8 mouse cellular contexts compared by ENCODE assay signal in the genomic region with DNA sequence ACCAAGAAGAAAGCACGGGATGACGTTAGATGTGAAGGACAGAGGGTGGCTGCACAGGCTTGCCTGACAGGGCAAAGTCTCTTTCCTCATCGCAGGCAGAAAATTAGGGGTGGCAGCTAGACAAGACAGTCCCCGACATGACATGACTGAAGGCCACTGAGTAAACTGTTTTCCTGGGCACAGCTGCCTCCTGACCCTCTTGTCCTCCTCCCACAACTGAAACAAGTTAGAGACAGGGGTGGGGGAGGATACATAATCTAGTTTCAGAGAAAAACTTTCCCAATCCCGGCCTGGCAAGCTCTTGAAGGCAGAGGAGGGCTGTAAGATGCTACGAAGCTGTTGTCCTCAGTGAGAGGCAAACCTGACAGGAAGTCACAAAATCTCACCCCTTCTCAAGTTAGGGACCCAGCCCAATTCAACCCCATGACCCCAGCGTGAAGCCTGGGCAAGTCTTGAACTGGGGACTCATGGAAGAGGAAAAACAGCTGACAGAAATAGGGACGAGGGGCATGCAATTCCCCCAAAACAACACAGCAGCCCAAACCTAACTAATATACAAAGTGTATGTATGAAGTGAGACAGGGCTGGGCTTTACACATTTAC. TPM values are rescaled to one million over a fixed set of nuclear protein-coding genes. Genes with fewer than 3 reads are reported as not detected.
DNase-seq lines count a peak whose midpoint lies in the region; TF ChIP-seq lines count a peak whose summit lies in the region.

No protein-coding gene starts in this region.

- intact Hi-C loops in left cerebral cortex, postnatal 10 days (cut with DNase I) = no loop called here

- peak; percentile 38 to 47 for DNase-seq in cerebellum, adult 2 months
- no peak for DNase-seq in cerebellum, postnatal 10 days
- DNase-seq in hindbrain, embryonic 10.5 days (ENCODE audit: low spot score) = no peak
- peak; percentile 68 for DNase-seq in lung, postnatal 10 days
- DNase-seq in left cerebral cortex, postnatal 10 days (ENCODE audit: extremely low spot score in 1 of 2, low spot score in 2 of 2) = no peak
- no peak for DNase-seq in layer of hippocampus, postnatal 25 days (ENCODE audit: extremely low spot score in 1 of 2, low spot score in 1 of 2)
- DNase-seq in kidney, postnatal 10 days = no peak

- peak overlapping the region; percentile 69 for H3K4me3 ChIP-seq in cerebellum, adult 2 months (replicated peaks; ENCODE audit: insufficient read depth, low read depth, low read length)
- H3K4me3 ChIP-seq in E14TG2a.4 (replicated peaks; ENCODE audit: low read length) = peak overlapping the region; percentile 67; the same call in 1 of the 2 replicates
- H3K4me3 ChIP-seq in hindbrain, embryonic 10.5 days = peak overlapping the region; percentile 82

- no peaks in the 10 kb centered on the region for H3K9me3 ChIP-seq in E14TG2a.4 (ENCODE audit: low read length)
- H3K9me3 ChIP-seq in hindbrain, embryonic 10.5 days = no peaks in the 10 kb centered on the region

- 6% methylated on average over 8 of the region's 8 CpGs for WGBS in cerebellum, adult 2 months
- 30% methylated on average over 8 of the region's 8 CpGs for WGBS in hindbrain, embryonic 10.5 days

- TF ChIP-seq CTCF in cerebellum, adult 2 months (IDR thresholded peaks at IDR 0.05; ENCODE audit: borderline replicate concordance, insufficient read depth, low read depth, low read length) = no peak
- TF ChIP-seq CTCF in E14TG2a.4 (conservative IDR thresholded peaks at IDR 0.05; ENCODE audit: low read length) = no peak

- H3K36me3 ChIP-seq in E14TG2a.4 (ENCODE audit: insufficient read depth, low read length) = peaks cover 4% of the 10 kb centered on the region
- H3K36me3 ChIP-seq in hindbrain, embryonic 10.5 days = peaks cover 9% of the 10 kb centered on the region; the same call in 1 of the 2 replicates

- no peak for TF ChIP-seq POLR2A in cerebellum, adult 2 months (IDR thresholded peaks at IDR 0.05; ENCODE audit: borderline replicate concordance, insufficient read depth, low read length)

- H3K4me1 ChIP-seq in cerebellum, adult 2 months (ENCODE audit: control insufficient read depth, insufficient read depth, low read length) = peaks cover 34% of the 10 kb centered on the region
- peaks cover 73% of the 10 kb centered on the region for H3K4me1 ChIP-seq in E14TG2a.4 (replicated peaks; ENCODE audit: low read depth, low read length)
- peaks cover 84% of the 10 kb centered on the region for H3K4me1 ChIP-seq in hindbrain, embryonic 10.5 days (replicated peaks)

- H3K27me3 ChIP-seq in cerebellum, adult 2 months (ENCODE audit: control insufficient read depth, insufficient read depth, low read length) = no peaks in the 10 kb centered on the region
- peaks cover 23% of the 10 kb centered on the region for H3K27me3 ChIP-seq in E14TG2a.4 (ENCODE audit: insufficient read depth, low read length)
- H3K27me3 ChIP-seq in hindbrain, embryonic 10.5 days (ENCODE audit: insufficient read depth, poor library complexity, severe bottlenecking) = no peaks in the 10 kb centered on the region

- H3K27ac ChIP-seq in cerebellum, adult 2 months (ENCODE audit: insufficient read depth, low read length) = peak overlapping the region; percentile 94
- peak overlapping the region; percentile 95 for H3K27ac ChIP-seq in hindbrain, embryonic 10.5 days

RNA-seq across cellular contexts. Expression of a gene that starts 1.7 kb away (rescaled TPM):
- 346 and 366 TPM in 2 replicates for polyA plus RNA-seq in cerebellum, adult 2 months (2012; rRNA removed)
- 55.7 and 71.7 TPM in 2 replicates for polyA plus RNA-seq in hindbrain, embryonic 10.5 days (2016; fragmentation: Nextera tagmentation; extraction: Ambion mirVana)
- total RNA-seq in left cerebral cortex, postnatal 10 days (2021) = 100 to 1,000 TPM; 264 to 283 TPM
- 100 to 1,000 TPM; 259 to 316 TPM for total RNA-seq in layer of hippocampus, postnatal 25 days (2021)

RNA-seq across cellular contexts. Expression of a gene that starts 23.6 kb away (rescaled TPM):
- 8.7 TPM in 2 replicates for polyA plus RNA-seq in cerebellum, adult 2 months (2012; rRNA removed)
- polyA plus RNA-seq in hindbrain, embryonic 10.5 days (2016; fragmentation: Nextera tagmentation; extraction: Ambion mirVana) = 8.9 and 9.5 TPM in 2 replicates
- 10 to 100 TPM in 1 of 2 experiments, 1 to 10 TPM in 1; 9.4 to 10.2 TPM for total RNA-seq in left cerebral cortex, postnatal 10 days (2021)
- 1 to 10 TPM; 4.1 to 7.2 TPM for total RNA-seq in layer of hippocampus, postnatal 25 days (2021)

RNA-seq across cellular contexts. Expression of a gene that starts 47.5 kb away (rescaled TPM):
- 6.7 and 9.0 TPM in 2 replicates for polyA plus RNA-seq in cerebellum, adult 2 months (2012; rRNA removed)
- polyA plus RNA-seq in hindbrain, embryonic 10.5 days (2016; fragmentation: Nextera tagmentation; extraction: Ambion mirVana) = 7.7 and 10.2 TPM in 2 replicates
- total RNA-seq in left cerebral cortex, postnatal 10 days (2021) = 1 to 10 TPM; 3.4 to 4.4 TPM
- total RNA-seq in layer of hippocampus, postnatal 25 days (2021) = 1 to 10 TPM; 5.8 TPM

RNA-seq across cellular contexts. Expression of a gene that starts 49.1 kb away (rescaled TPM):
- 59.2 and 69.9 TPM in 2 replicates for polyA plus RNA-seq in cerebellum, adult 2 months (2012; rRNA removed)
- 6.6 and 6.8 TPM in 2 replicates for polyA plus RNA-seq in hindbrain, embryonic 10.5 days (2016; fragmentation: Nextera tagmentation; extraction: Ambion mirVana)
- total RNA-seq in left cerebral cortex, postnatal 10 days (2021) = 10 to 100 TPM; 28.5 to 32.1 TPM
- 10 to 100 TPM; 43.0 to 46.0 TPM for total RNA-seq in layer of hippocampus, postnatal 25 days (2021)

Comparison
In these comparisons a context has a peak if more than half of its experiments do, and no peak if none do; other contexts are left out.
1. DNase-seq: peak in cerebellum, adult 2 months (2 of 2) and lung, postnatal 10 days (single experiment); none in cerebellum, postnatal 10 days (0 of 2), hindbrain, embryonic 10.5 days (single experiment), left cerebral cortex, postnatal 10 days (0 of 2), layer of hippocampus, postnatal 25 days (0 of 2) and kidney, postnatal 10 days (single experiment).
2. Peak in every context shown above with its lines, with median percentiles within 50 percentile points of each other: H3K4me3 ChIP-seq.